ENCODE assay signal across 18 mouse cellular contexts in genomic region chr10:23198251-23198650, GRCm38 (mm10).
"Had no signal": no experiment of that assay in that cellular context is flagged by ENCODE, and none has a peak within 500 bp of the region (broad histone marks: within the 10 kb centered on the region; RNA-seq: fewer than 3 reads in every experiment).

No protein-coding gene starts in this region.

- H3K36me3 ChIP-seq: lung, embryonic 15.5 days; midbrain, embryonic 13.5 days; midbrain, embryonic 15.5 days; neural tube, embryonic 12.5 days had no signal

- H3K4me3 ChIP-seq: lung, embryonic 15.5 days; megakaryocyte, embryonic 14.5 days; midbrain, embryonic 13.5 days; midbrain, embryonic 15.5 days; neural tube, embryonic 12.5 days had no signal

- H3K9me3 ChIP-seq: lung, embryonic 15.5 days; midbrain, embryonic 13.5 days; midbrain, embryonic 15.5 days; neural tube, embryonic 12.5 days had no signal

- H3K27ac ChIP-seq: lung, embryonic 15.5 days; macrophage; midbrain, embryonic 13.5 days; midbrain, embryonic 15.5 days; neural tube, embryonic 12.5 days had no signal

- DNase-seq: liver, postnatal 0 days; lung, adult 2 months; lung, postnatal 14 days; lung, postnatal 36 days; retina, postnatal 1 day; right cerebral cortex, adult 18-20 months; right cerebral cortex, postnatal 25 days; right cerebral cortex, postnatal 4 days; spleen, adult 18-20 months; thymus, adult 2 months; thymus, postnatal 25 days; thymus, postnatal 4 days had no signal

- H3K4me1 ChIP-seq: megakaryocyte, embryonic 14.5 days; midbrain, embryonic 15.5 days had no signal

- H3K9ac ChIP-seq: liver, postnatal 0 days; lung, embryonic 15.5 days; midbrain, embryonic 13.5 days; midbrain, embryonic 15.5 days; neural tube, embryonic 12.5 days had no signal
